Mouse (Mus musculus) liver, embryonic 14.5 days (tissue): ENCODE results near the gene Dcun1d4.

ENCODE experiments used
- CTCF ChIP-seq: IDR thresholded peaks from 2 replicates; pipeline ENCODE4 v1.5.1; 2016; ENCODE audit warnings: antibody characterized with exemption, low read depth, control low read depth
- EP300 ChIP-seq: IDR thresholded peaks from 2 replicates; pipeline ENCODE4 v1.6.1; 2016; ENCODE audit warnings: antibody characterized with exemption, low read depth

GRCm38 (mm10) chr5:73512241-73512640, 31.4 kb downstream of the Dcun1d4 start:
- TF ChIP-seq CTCF (no peak), EP300 (no peak)
